Mouse (Mus musculus): ENCODE results near the gene Fen1.
"Not testable (repeated sequence)": the region's sequence is repeated elsewhere in the genome, so short reads cannot be mapped to it uniquely, and the experiment has no call there.

The Fen1 gene

DNA sequence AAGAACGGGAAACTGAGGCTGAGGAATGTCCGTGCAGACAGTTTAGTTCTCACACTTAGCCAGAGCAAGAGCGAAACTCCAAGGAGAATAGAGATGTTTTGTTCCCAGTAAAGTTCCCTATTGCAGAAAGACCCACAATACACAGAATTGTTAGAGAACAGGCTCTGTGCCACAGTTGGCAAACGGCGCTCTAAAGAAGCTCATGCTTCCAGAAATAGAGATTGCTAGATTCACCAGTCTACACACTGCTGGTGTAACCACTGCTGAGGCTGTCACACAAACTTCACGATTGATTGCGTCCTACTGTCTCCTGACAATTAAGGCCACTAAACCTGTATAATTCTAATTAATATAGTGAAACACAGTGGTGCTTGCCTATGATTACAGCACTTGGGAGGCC, 22.7 kb downstream of the Fen1 start:
- DNase-seq (ENCODE audit: low read depth, low spot score): no peak

DNA sequence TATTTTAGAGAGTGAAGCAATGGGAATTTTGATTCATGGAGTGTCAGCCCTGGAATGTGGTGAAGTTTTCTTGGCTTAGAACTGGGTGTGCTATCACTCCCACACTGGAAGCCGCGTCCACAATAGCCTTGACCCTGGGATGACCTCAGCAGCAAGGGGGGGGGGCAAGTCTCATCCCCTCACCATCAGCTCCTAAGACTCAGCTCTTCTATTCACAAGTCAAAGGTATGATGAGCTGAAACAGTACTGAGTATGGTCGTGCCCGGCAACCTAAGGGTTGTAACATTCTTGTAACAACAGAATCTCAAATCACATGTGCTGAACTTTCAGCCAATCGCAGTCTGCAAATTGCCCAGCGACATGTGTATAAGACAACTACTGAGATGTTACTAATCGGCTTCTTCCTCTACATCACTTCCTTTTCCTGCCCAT, 27.0 kb downstream of the Fen1 start:
- no peak for DNase-seq (ENCODE audit: low read depth, low spot score)

DNA sequence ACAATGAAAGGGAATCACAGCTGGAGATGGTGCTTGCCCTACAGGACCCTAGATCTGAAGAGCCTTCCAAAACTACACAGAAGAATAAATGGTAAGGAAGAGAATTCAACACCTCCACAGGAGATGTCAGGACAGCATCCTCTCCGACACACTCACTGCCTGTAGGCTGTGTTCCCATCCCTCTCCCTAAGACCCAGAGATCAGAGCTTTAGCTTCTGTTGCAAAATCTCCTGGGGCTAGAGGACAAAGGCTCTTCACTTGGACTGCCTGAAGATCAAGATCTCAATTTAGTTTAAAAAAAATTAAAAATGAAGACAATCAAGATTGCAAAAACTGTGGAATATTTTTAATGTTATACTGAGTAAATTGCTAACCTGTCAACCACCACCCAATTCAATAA, 27.5 kb downstream of the Fen1 start:
- no peak for DNase-seq (ENCODE audit: low read depth, low spot score)

DNA sequence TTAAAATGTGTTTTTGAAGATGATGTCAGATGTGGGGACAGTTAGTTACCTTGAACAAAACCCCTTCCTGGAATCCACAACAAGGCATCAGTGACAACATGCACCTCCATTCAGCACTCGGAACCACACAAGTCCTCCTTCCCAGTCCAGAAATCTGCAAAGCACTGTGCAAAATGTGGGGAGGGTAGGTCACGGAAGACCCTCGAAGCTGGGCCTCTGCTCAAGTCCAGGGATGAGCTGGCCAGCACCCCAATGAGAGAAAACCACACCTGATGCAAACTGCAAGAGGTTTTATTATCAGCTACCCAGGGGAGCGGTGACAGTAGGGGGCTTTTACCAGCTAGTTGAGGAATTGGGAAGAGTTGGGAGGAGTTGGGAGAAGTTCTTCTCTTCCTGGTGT, 29.0 kb downstream of the Fen1 start:
- DNase-seq (ENCODE audit: low read depth, low spot score): no peak

DNA sequence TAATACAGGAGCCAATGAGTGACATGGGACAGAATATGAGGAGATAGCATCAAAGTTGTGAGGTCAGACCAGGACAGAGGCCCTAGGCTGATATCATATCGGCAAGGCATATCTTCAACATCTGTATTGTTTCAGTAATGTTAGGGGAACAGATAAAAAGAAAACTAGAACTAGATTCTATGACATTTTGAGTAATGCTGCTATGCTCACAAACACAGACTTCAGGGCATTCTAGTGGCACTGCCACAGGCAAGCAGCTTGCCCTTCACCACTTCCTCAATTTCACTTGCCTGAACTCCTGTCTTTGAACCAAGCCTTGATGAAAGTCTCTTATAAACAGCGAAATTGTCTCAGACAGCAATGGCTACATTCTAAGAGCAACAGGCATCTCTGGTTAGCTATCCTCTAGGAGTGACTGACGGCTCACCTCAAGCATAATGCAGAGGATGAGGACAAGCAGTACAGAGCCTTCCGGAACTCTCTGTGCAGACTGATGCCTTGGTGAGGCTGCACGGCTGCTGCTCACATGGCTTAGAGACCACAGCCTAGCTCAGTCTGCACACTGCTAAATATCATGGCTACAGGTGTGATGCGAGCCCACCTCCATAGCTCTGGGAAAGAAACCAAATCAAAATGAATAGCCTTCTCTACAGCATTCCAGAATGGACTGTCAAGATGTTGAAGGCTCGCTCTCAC, 30.0 kb downstream of the Fen1 start:
- no peak for DNase-seq (ENCODE audit: low read depth, low spot score)

DNA sequence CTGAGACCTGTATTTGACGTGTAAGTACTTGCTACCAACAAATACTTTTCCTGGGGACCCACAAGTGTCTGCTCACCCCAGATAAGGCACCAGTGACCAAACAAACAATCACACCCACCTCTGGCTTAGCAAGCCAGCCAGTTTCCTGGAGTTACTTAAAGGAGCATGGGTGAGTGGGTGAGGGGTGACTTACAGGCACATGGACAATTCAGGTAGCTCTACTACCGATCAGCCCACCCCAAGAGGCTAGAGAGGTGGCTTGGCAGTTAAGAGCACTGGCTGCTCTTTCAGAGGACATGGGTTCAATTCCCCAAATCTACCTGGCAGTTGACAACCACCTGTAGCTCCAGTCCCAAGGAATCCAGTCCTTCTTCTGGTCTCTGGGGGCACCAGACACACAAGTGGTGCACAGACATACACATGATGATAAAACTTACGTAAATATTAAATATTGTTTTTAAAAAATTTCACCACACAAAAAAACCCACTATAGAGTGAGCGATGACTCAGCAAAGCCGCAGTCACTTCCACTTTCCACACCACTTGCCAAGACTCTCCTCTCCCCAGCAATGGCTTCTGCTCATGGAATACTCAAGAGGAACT, 30.8 kb downstream of the Fen1 start:
- DNase-seq (ENCODE audit: low read depth, low spot score): no peak

DNA sequence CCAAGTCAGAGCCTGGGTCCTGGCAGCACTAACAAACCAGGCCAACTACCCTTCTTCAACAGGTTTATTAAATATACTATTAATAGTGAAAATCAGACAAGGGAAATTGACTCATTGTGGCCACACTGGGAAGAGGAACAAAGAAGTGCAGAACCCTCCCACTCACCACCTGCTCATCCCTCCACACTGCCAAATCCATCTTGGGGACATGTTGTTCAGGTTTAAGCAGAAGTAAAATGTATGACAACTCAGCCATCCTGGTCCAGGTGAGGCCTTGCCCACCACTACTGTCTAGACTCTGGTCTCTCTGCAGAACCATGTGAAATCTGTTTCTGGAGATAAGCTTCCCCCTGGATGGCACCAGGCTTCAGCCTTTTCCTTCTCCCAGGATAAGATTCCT, 32.1 kb downstream of the Fen1 start:
- DNase-seq (ENCODE audit: low read depth, low spot score): no peak

DNA sequence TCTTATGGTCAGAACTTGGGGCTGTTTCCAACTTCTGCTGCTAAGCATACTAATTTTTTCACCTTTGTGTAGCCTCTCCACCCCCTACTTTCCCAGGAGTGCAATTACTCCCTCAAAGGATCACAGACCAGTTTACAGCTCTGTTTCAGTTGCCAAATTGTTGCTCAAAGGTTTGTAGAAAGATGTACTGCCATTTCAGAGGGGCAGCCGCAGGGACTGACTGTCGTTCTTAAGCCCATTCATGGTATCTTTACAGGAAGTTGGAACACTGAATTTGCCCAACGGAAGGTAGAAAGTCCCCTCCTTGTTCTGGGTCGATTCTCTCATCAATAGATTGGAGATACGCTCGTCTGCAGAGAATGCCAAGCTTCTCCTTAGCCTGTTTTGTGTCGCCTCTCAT, 32.6 kb downstream of the Fen1 start:
- DNase-seq (ENCODE audit: low read depth, low spot score): no peak

DNA sequence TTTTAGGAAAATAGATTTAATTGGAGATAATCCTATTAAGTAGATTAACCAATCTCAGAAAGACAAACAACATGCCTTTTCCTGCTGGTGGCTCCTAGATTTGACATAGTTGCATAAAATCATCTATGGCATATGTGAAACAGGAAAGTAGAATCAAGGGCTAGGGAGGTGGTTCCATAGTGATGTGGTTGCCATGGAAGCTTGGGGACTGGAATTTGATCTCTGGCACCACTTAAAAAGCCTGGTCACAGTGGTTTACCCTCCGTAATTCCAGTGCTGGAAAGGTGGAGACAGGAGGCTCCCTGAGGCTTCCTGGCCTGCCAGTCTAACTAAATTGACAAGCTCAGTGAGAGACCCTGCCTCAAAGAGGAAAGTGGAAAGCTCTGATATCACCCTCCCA, 33.5 kb downstream of the Fen1 start:
- no peak for DNase-seq (ENCODE audit: low read depth, low spot score)

DNA sequence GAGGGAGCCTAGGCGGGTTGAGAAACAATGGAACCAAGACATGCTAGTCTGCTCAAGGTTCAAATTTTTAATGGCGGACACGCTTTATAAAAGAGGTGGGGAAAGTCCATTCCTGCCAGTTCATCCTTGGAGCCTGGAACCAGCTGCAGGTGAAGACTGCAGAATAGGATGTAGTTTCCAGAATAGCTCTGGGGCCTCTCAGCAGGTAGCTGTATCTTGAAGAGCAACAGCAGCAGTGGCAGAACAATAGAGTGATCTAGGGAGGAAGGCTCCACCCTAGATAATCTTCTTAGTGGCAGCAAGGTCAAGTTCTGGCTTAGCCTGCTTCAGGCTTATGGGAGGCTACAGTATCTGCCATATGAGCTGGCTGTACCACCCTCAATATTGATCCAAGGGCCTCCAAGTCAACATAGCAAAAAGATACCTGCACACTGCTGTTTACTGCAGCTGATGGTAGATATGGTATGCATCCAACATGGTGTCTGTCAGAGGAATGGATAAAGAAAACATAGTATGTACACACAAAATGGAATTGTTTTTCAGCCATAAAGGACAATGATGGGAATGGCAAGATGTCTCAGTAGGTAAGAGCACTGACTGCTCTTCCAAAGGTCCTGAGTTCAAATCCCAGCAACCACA, 34.2 kb downstream of the Fen1 start:
- DNase-seq (ENCODE audit: low read depth, low spot score): not testable (repeated sequence)

DNA sequence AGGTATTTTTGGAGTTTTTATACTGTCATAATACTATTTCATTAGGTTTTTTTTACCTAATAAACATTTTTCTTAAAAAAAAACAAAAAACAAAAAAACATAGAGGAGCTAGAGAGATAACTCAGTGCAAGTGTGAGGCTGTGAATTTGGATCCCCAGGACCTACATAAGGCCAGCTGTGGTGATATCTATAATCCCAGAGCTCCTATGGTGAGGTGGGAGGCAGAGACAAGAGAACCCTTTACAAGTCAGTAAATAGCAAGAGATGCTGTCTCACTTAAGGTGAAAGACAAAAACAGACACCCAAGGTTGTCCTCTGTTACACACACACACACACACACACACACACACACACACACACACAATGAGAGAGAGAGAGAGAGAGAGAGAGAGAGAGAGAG, 34.8 kb downstream of the Fen1 start:
- no peak for DNase-seq (ENCODE audit: low read depth, low spot score)

DNA sequence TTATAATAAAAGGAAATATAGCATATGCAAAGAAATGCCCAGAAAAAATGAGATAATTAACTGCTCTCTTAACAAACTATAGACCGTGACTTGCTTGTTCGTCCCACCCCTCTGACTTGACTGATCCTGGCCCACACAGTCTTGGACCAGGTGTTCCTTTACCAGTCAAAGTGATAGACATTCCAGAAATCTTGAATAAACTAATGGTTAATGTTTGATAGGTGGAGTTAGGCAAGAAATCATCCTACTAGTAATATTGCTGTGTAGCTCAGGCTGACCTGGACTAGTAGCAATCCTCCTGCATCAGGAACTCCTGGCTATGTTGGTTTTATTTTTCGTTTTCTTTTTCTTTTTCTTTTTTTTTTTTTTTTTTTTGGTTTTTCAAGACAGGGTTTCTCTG, 35.5 kb downstream of the Fen1 start:
- no peak for DNase-seq (ENCODE audit: low read depth, low spot score)

DNA sequence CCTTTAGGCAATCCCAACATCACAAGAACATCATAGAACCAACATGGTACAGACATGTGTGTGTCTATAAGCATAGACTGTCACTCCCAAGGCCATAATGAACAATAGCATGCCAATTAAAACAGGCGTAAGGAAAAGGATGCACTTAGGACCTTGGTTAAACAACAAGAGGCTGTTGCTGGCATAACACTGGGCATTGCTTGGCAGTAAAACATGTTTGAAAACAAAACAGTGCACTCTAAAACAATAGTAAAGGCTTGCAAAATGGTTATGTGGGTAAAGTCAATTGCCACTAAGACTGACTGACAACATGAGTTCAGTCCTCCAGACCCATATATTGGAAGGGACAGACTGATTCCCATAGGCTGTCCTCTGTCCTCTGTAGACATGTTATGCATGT, 36.0 kb downstream of the Fen1 start:
- no peak for DNase-seq (ENCODE audit: low read depth, low spot score)

DNA sequence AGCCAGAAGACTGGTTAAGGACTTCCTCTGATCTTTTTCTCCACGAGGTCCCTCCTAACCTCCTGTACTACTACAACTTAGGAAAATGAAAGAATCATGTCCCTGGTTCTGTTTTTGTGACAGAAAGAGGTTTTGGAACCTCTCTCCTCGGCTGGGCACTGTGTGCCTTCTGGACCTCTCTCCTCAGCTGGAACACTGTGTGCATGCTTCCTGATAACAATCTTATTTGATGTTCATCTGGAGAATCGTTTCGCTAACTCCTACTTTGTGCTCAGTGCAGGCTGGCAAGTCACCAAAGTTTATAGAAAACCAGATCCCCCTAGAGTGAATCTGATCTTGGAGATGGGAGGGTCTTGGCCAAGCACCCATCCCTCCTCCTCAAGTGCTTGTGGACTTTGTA, 36.9 kb downstream of the Fen1 start:
- DNase-seq (ENCODE audit: low read depth, low spot score): no peak

DNA sequence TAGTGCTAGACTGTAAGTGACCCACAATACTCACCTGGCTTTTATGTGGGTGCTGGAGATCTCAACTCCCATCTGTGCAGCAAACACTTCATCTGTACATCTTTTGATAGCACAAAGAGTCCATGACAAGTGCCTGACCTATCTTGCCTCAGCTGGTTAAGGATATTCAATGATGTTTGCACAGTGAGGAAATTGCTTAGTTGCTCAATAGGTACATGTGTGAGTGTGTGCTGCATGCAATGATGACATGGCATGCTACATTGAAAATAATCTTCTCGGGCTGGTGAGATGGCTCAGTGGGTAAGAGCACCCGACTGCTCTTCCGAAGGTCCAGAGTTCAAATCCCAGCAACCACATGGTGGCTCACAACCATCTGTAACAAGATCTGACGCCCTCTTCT, 38.0 kb downstream of the Fen1 start:
- DNase-seq (ENCODE audit: low read depth, low spot score): not testable (repeated sequence)

DNA sequence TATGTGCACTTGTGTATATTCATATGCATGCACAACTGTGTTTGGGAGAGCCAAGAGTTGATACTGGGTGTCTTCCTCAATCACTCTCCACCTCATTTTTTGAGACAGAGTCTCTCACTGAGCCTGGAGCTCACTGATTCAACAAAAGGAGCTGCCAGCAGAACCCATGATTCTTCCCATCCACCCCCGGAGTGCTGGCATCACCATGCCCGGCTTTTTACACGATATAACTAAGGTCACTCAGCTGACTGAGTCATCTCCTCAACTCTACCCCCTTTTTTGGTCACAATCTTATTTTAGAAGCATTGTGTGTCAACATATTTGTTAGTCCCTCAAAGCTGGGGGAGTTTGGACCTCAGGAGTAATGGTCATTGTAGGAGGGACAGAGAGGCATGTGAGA, 40.1 kb downstream of the Fen1 start:
- DNase-seq (ENCODE audit: low read depth, low spot score): no peak

DNA sequence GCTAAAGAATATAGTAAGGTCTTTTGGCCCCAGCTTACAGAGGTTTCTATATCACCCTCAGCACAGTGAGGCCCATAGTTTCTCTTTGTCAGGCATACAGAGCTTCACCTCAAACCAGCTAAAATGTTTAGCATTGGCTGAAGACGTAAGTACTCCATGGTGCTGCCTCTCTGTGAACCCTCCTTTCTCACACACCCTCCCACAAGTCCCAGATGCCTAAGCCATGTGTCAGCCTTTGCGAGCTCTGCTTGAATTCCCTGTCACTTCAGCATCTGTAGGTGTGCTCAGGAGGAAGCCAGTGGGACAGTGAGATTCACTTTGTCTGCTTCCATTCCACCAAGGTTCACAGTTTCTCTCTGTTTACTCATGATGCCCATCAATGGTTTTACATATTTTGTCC, 46.2 kb downstream of the Fen1 start:
- DNase-seq (ENCODE audit: low read depth, low spot score): no peak

DNA sequence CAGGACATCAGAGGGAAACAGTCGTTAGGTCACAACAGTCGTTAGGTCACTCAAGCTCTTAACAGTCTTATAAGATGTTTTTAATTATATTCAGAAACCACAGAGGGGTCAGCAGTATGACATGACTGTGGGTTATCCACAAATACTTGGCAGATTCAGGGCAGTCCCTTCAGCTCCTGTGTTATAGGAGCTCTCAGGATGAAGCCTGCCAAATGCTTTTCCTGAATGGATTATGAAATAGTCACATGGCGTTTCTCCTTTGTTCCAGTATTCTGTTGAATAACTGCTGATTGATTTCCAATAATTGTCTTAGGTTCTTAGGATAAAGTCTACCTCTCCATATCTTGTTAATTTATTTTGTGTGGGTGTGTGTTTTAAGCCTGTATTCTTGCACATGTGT, 54.8 kb downstream of the Fen1 start:
- no peak for DNase-seq (ENCODE audit: low read depth, low spot score)

All from retina, adult 2 months (tissue).